Mouse (Mus musculus) limb, embryonic 11.5 days (tissue): ENCODE measurements at regions not wholly inside any gene's neighbourhood (a gene's known extent, or its start where the extent isn't known, plus 50 kb on each side); places are given as distances from the start of the nearest gene placed in this dataset.

ENCODE experiments used
- ATAC-seq: fragments of 200-750 bp; cut with Nextera tagmentation; 2 replicates; pipeline ENCODE4 v1.8.0; 2017; ENCODE audit warnings: low read depth; ENCODE audit not compliant: insufficient number of reproducible peaks, low FRiP score, low TSS enrichment
- DNase-seq: peaks from one replicate; pipeline ENCODE4 v3.0.0-alpha.2; 2015; ENCODE audit warnings: low spot score
- H3K27ac ChIP-seq: fragments of 300-500 bp; sonication (generic); replicated peaks from 2 replicates; pipeline ENCODE4 v1.5.1; 2014; ENCODE audit warnings: low read depth, mild to moderate bottlenecking, low read length
- H3K27me3 ChIP-seq: fragments of 300-500 bp; sonication (generic); 2 replicates; pipeline ENCODE4 v1.6.1; 2014; ENCODE audit warnings: mild to moderate bottlenecking, low read length, mixed read lengths; ENCODE audit not compliant: control insufficient read depth, insufficient read depth
- H3K36me3 ChIP-seq: fragments of 300-500 bp; sonication (generic); 2 replicates; pipeline ENCODE4 v1.6.1; 2014; ENCODE audit warnings: mild to moderate bottlenecking, low read length, moderate library complexity, mixed read lengths; ENCODE audit not compliant: control insufficient read depth, insufficient read depth
- H3K4me1 ChIP-seq: fragments of 300-500 bp; sonication (generic); 2 replicates; pipeline ENCODE4 v1.6.1; 2014; ENCODE audit warnings: low read length, mixed read lengths; ENCODE audit not compliant: control insufficient read depth, insufficient read depth
- H3K4me2 ChIP-seq: fragments of 300-500 bp; sonication (generic); 2 replicates; pipeline ENCODE4 v1.6.1; 2014; ENCODE audit warnings: low read depth, mild to moderate bottlenecking, moderate library complexity; ENCODE audit not compliant: severe bottlenecking
- H3K4me3 ChIP-seq: fragments of 300-500 bp; sonication (generic); 2 replicates; pipeline ENCODE4 v1.5.1; 2014; ENCODE audit warnings: low read depth, low read length
- H3K9ac ChIP-seq: fragments of 300-500 bp; sonication (generic); 2 replicates; pipeline ENCODE4 v1.6.1; 2014; ENCODE audit warnings: mild to moderate bottlenecking, low read length
- H3K9me3 ChIP-seq: fragments of 300-500 bp; sonication (generic); 2 replicates; pipeline ENCODE4 v1.6.1; 2016; ENCODE audit warnings: low read length; ENCODE audit not compliant: control insufficient read depth
- WGBS: fragments of 180-500 bp; shearing (Covaris S2); extraction: QIAGEN DNeasy Blood & Tissue Kit; methylation state at CpG from one replicate; pipeline ENCODE4 v1.1.7; 2014; 5-methylcytosine and 5-hydroxymethylcytosine counted together

DNA sequence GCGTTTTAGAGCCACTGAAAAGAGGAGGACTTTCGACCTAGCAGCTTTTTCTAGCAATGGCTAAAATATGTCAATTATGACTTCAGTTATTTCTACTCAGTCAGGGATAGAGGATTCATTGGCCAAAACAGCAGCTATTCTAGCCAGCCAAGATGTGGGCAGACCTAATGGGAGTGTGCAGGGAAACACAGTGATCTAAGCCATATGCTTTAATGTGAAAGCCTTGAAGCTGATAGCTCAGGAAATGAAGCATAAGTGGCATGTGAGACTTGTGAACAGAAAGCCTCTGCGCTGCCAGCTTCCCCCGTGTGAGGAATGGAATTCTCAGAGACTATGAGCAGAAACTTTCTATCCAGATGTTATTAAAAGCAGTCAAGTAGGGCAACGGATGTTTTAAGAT, 1114.6 kb upstream of the Adgrl3 start:
- DNase-seq (peak; percentile 38), ATAC-seq (0 out of 2 replicates have a peak, but pooled peaks have one; percentile 35)
- no peaks in the 10 kb centered on the region for H3K9me3 ChIP-seq
- H3K4me2 ChIP-seq = no peak overlapping the region
- H3K36me3 ChIP-seq = no peaks in the 10 kb centered on the region
- H3K9ac ChIP-seq = no peak overlapping the region
- no peak overlapping the region for H3K4me3 ChIP-seq
- 38% methylated on average over 5 of the region's 5 CpGs for WGBS
- H3K4me1 ChIP-seq = no peaks in the 10 kb centered on the region
- H3K27ac ChIP-seq = no peak overlapping the region
- no peaks in the 10 kb centered on the region for H3K27me3 ChIP-seq
